Mouse (Mus musculus) embryonic facial prominence, embryonic 14.5 days (tissue): ENCODE data around the gene Scnm1. TPM values are rescaled to one million over a fixed set of nuclear protein-coding genes. Genes with fewer than 3 reads are reported as not detected.

Experiments used
- microRNA-seq: library from miRNA; unstranded; fragments of <30 nt; microRNA quantifications from one replicate; pipeline ENCODE4, GENCODE M21; 2016; ENCODE audit warnings: borderline number of aligned reads
- polyA plus RNA-seq: library from polyadenylated mRNA; unstranded; fragments of >200 nt; fragmentation: Nextera tagmentation; extraction: Ambion mirVana; gene quantifications from 2 replicates; pipeline ENCODE4 v1.2.1, GENCODE M21; 2014

The Scnm1 gene
- polyA plus RNA-seq, 1 experiment from 2014 or later, result 62.2 TPM

Small RNAs within 50 kb of the gene (microRNA-seq; reads per million reads assigned to microRNA genes)
- not detected for gene Mir8099-1

Other genes with a start within 250 kb of the Scnm1 start
- gene Psmb4, start 247.1 kb downstream of the Scnm1 start, polyA plus RNA-seq, result 351 and 365 TPM in 2 replicates
- 38.7 and 41.0 TPM in 2 replicates for gene Selenbp1, start 201.0 kb downstream of the Scnm1 start, polyA plus RNA-seq
- gene Rfx5, start 179.9 kb downstream of the Scnm1 start, polyA plus RNA-seq, result 10.2 and 12.5 TPM in 2 replicates
- 26.5 and 28.2 TPM in 2 replicates for gene Pi4kb, start 159.3 kb downstream of the Scnm1 start, polyA plus RNA-seq
- gene Zfp687, start 118.6 kb downstream of the Scnm1 start, polyA plus RNA-seq, result 17.3 and 22.0 TPM in 2 replicates
- 234 and 252 TPM in 2 replicates for gene Psmd4, start 91.4 kb downstream of the Scnm1 start, polyA plus RNA-seq
- 13.7 and 14.9 TPM in 2 replicates for gene Pip5k1a, start 27.1 kb downstream of the Scnm1 start, polyA plus RNA-seq
- gene Vps72, start 23.0 kb downstream of the Scnm1 start, polyA plus RNA-seq, result 107 and 118 TPM in 2 replicates
- gene Tmod4, start 9.5 kb downstream of the Scnm1 start, polyA plus RNA-seq, result 6.4 and 9.7 TPM in 2 replicates
- gene Lysmd1, start 77 bp upstream of the Scnm1 start, polyA plus RNA-seq, result 12.0 and 13.2 TPM in 2 replicates
- 5.8 and 6.4 TPM in 2 replicates for gene Tnfaip8l2, start 8.3 kb upstream of the Scnm1 start, polyA plus RNA-seq
- gene Sema6c, start 26.4 kb upstream of the Scnm1 start, polyA plus RNA-seq, result 14.4 and 16.6 TPM in 2 replicates
- 7.8 and 8.0 TPM in 2 replicates for gene Gabpb2, start 83.9 kb upstream of the Scnm1 start, polyA plus RNA-seq
- gene Cdc42se1, start 94.7 kb upstream of the Scnm1 start, polyA plus RNA-seq, result 111 and 125 TPM in 2 replicates
- 36.9 and 37.2 TPM in 2 replicates for gene Mllt11, start 98.2 kb upstream of the Scnm1 start, polyA plus RNA-seq
- 0.38 and 0.41 TPM in 2 replicates for gene Gm128, start 107.6 kb upstream of the Scnm1 start, polyA plus RNA-seq
- 6.1 and 6.9 TPM in 2 replicates for gene Bnipl, start 117.2 kb upstream of the Scnm1 start, polyA plus RNA-seq
- gene Mindy1, start 147.3 kb upstream of the Scnm1 start, polyA plus RNA-seq, result 37.7 and 44.9 TPM in 2 replicates
- 24.2 and 24.4 TPM in 2 replicates for gene Prune1, start 148.1 kb upstream of the Scnm1 start, polyA plus RNA-seq
- gene Anxa9, start 173.2 kb upstream of the Scnm1 start, polyA plus RNA-seq, result 2.8 TPM in 2 replicates
- gene Cers2, start 180.8 kb upstream of the Scnm1 start, polyA plus RNA-seq, result 133 and 134 TPM in 2 replicates
- gene Setdb1, start 223.2 kb upstream of the Scnm1 start, polyA plus RNA-seq, result 39.3 and 44.2 TPM in 2 replicates